9 mouse cellular contexts compared by ENCODE assay signal in genomic region chr9:62373222-62374123, GRCm38 (mm10). TPM values are rescaled to one million over a fixed set of nuclear protein-coding genes. Genes with fewer than 3 reads are reported as not detected.
A peak's percentile ranks its signal among the peaks of the same experiment; 100 is the strongest.
DNase-seq lines count a peak whose midpoint lies in the region; ATAC-seq and TF ChIP-seq lines count a peak whose summit lies in the region.
"Had no signal": no experiment of that assay in that cellular context is flagged by ENCODE, and none has a peak within 500 bp of the region (broad histone marks: within the 10 kb centered on the region; RNA-seq: fewer than 3 reads in every experiment).

No protein-coding gene starts in this region.

- TF ChIP-seq EP300 in stomach, postnatal 0 days (optimal IDR thresholded peaks at IDR 0.05), result no peak

- 0 out of 2 replicates have a peak overlapping the region, but pooled peaks have one; percentile 20 for H3K27ac ChIP-seq in forebrain, embryonic 10.5 days
- no peak overlapping the region for H3K27ac ChIP-seq in forebrain, embryonic 12.5 days
- H3K27ac ChIP-seq in heart, embryonic 15.5 days, result peak overlapping the region; percentile 33; the same call in 1 of the 2 replicates
- H3K27ac ChIP-seq in stomach, postnatal 0 days (replicated peaks), result peak overlapping the region; percentile 82
- H3K27ac ChIP-seq: limb, embryonic 13.5 days had no signal

- WGBS in forebrain, embryonic 10.5 days, result 71% methylated on average over 18 of the region's 18 CpGs
- WGBS in forebrain, embryonic 12.5 days, result 70% methylated on average over 18 of the region's 18 CpGs
- 57% methylated on average over 18 of the region's 18 CpGs for WGBS in heart, embryonic 15.5 days
- 54% methylated on average over 18 of the region's 18 CpGs for WGBS in stomach, postnatal 0 days

- no peaks in the 10 kb centered on the region for H3K9me3 ChIP-seq in forebrain, embryonic 10.5 days
- H3K9me3 ChIP-seq in forebrain, embryonic 12.5 days, result no peaks in the 10 kb centered on the region
- H3K9me3 ChIP-seq in heart, embryonic 15.5 days (replicated peaks), result no peaks in the 10 kb centered on the region
- no peaks in the 10 kb centered on the region for H3K9me3 ChIP-seq in stomach, postnatal 0 days (ENCODE audit: control insufficient read depth, low read length)
- H3K9me3 ChIP-seq: limb, embryonic 13.5 days had no signal

- DNase-seq in forebrain, embryonic 10.5 days (ENCODE audit: extremely low spot score, low spot score), result peak; percentile 44
- peak; percentile 77 to 79 for DNase-seq in CD8-positive naive resting alpha-beta T cell, adult 2 months (ENCODE audit: low read depth in 2 of 2, low spot score in 2 of 2)
- peak; percentile 77 for DNase-seq in cerebellum, adult 8-10 months
- DNase-seq in layer of hippocampus, postnatal 25 days (ENCODE audit: extremely low spot score in 1 of 2, low spot score in 1 of 2), result peak; percentile 64 to 85
- peak; percentile 73 for DNase-seq in stomach, postnatal 0 days (ENCODE audit: low spot score)

- H3K36me3 ChIP-seq in forebrain, embryonic 10.5 days (replicated peaks), result peaks cover 96% of the 10 kb centered on the region
- H3K36me3 ChIP-seq in forebrain, embryonic 12.5 days (replicated peaks), result peaks cover 75% of the 10 kb centered on the region
- peaks cover 55% of the 10 kb centered on the region for H3K36me3 ChIP-seq in heart, embryonic 15.5 days
- peaks cover 8% of the 10 kb centered on the region for H3K36me3 ChIP-seq in stomach, postnatal 0 days (ENCODE audit: control insufficient read depth, insufficient read depth, low read length)

- H3K4me3 ChIP-seq in forebrain, embryonic 10.5 days, result no peak overlapping the region
- no peak overlapping the region for H3K4me3 ChIP-seq in forebrain, embryonic 12.5 days (replicated peaks)
- no peak overlapping the region for H3K4me3 ChIP-seq in heart, embryonic 15.5 days
- no peak overlapping the region for H3K4me3 ChIP-seq in stomach, postnatal 0 days (ENCODE audit: low read depth, low read length)
- H3K4me3 ChIP-seq: limb, embryonic 13.5 days had no signal

- H3K4me2 ChIP-seq in forebrain, embryonic 12.5 days, result no peak overlapping the region
- no peak overlapping the region for H3K4me2 ChIP-seq in heart, embryonic 15.5 days
- H3K4me2 ChIP-seq in stomach, postnatal 0 days (replicated peaks; ENCODE audit: low read depth), result peak overlapping the region; percentile 8; the same call in 1 of the 2 replicates
- H3K4me2 ChIP-seq: limb, embryonic 13.5 days had no signal

- H3K9ac ChIP-seq in forebrain, embryonic 12.5 days, result no peak overlapping the region
- no peak overlapping the region for H3K9ac ChIP-seq in heart, embryonic 15.5 days
- no peak overlapping the region for H3K9ac ChIP-seq in stomach, postnatal 0 days (ENCODE audit: low read length)
- H3K9ac ChIP-seq: limb, embryonic 13.5 days had no signal

- peaks cover 53% of the 10 kb centered on the region for H3K4me1 ChIP-seq in forebrain, embryonic 10.5 days
- H3K4me1 ChIP-seq in forebrain, embryonic 12.5 days, result peaks cover 23% of the 10 kb centered on the region
- H3K4me1 ChIP-seq in heart, embryonic 15.5 days (replicated peaks), result peaks cover 57% of the 10 kb centered on the region
- no peaks in the 10 kb centered on the region; the same call in 1 of the 2 replicates for H3K4me1 ChIP-seq in stomach, postnatal 0 days (replicated peaks; ENCODE audit: control insufficient read depth, insufficient read depth)

- ATAC-seq in forebrain, embryonic 12.5 days (ENCODE audit: low FRiP score), result no peak
- no peak for ATAC-seq in heart, embryonic 15.5 days (replicated peaks; ENCODE audit: insufficient number of reproducible peaks, insufficient read depth, low FRiP score, low read depth)
- ATAC-seq in megakaryocyte, adult 5-6 weeks (ENCODE audit: poor library complexity, severe bottlenecking), result peak; percentile 66
- ATAC-seq in stomach, postnatal 0 days (ENCODE audit: low FRiP score, low TSS enrichment), result peak; percentile 40

- peak; percentile 88 for TF ChIP-seq CTCF in stomach, postnatal 0 days (IDR thresholded peaks at IDR 0.05; ENCODE audit: low read depth)

- no peaks in the 10 kb centered on the region for H3K27me3 ChIP-seq in forebrain, embryonic 10.5 days (ENCODE audit: poor library complexity, severe bottlenecking)
- H3K27me3 ChIP-seq in forebrain, embryonic 12.5 days, result no peaks in the 10 kb centered on the region
- no peaks in the 10 kb centered on the region for H3K27me3 ChIP-seq in heart, embryonic 15.5 days
- no peaks in the 10 kb centered on the region for H3K27me3 ChIP-seq in stomach, postnatal 0 days (ENCODE audit: control insufficient read depth, insufficient read depth, low read length)
- H3K27me3 ChIP-seq: limb, embryonic 13.5 days had no signal

RNA-seq across cellular contexts. Expression of gene Anp32a, which starts 32.4 kb away (rescaled TPM):
- 224 and 281 TPM in 2 replicates for polyA plus RNA-seq in forebrain, embryonic 10.5 days (2016; fragmentation: Nextera tagmentation; extraction: Ambion mirVana)
- 203 and 223 TPM in 2 replicates for polyA plus RNA-seq in forebrain, embryonic 12.5 days (2016; fragmentation: Nextera tagmentation; extraction: Ambion mirVana)
- polyA plus RNA-seq in heart, embryonic 15.5 days (2015; fragmentation: Nextera tagmentation; extraction: Ambion mirVana), result 128 and 176 TPM in 2 replicates
- total RNA-seq in layer of hippocampus, postnatal 25 days (2021), result 100 to 1,000 TPM; 285 to 296 TPM
- total RNA-seq in megakaryocyte, adult 5-6 weeks (2015), result 257 and 275 TPM in 2 replicates
- 587 and 621 TPM in 2 replicates for total RNA-seq in megakaryocyte, adult 5-6 weeks (2017)
- polyA plus RNA-seq in stomach, postnatal 0 days (2015; fragmentation: Nextera tagmentation; extraction: Ambion mirVana), result 67.9 and 89.9 TPM in 2 replicates

Comparison
In these comparisons a context has a peak if more than half of its experiments do, and no peak if none do; other contexts are left out.
1. ATAC-seq: peak in megakaryocyte, adult 5-6 weeks (single experiment) and stomach, postnatal 0 days (single experiment); none in forebrain, embryonic 12.5 days (single experiment) and heart, embryonic 15.5 days (single experiment).
2. Peak in every context shown above with its lines, with median percentiles within 50 percentile points of each other: DNase-seq.